9 mouse cellular contexts compared by ENCODE assay signal in genomic region chr2:152092927-152093326, GRCm38 (mm10). TPM values are rescaled to one million over a fixed set of nuclear protein-coding genes. Genes with fewer than 3 reads are reported as not detected.
DNase-seq lines count a peak whose midpoint lies in the region; ATAC-seq lines count a peak whose summit lies in the region.
"Had no signal": no experiment of that assay in that cellular context is flagged by ENCODE, and none has a peak within 500 bp of the region (broad histone marks: within the 10 kb centered on the region; RNA-seq: fewer than 3 reads in every experiment).

No protein-coding gene starts in this region.

- H3K4me3 ChIP-seq in kidney, embryonic 15.5 days (replicated peaks), result peak overlapping the region; percentile 50
- peak overlapping the region; percentile 45 for H3K4me3 ChIP-seq in embryonic facial prominence, embryonic 14.5 days (ENCODE audit: low read depth, low read length)
- H3K4me3 ChIP-seq in intestine, embryonic 16.5 days (ENCODE audit: low read length), result peak overlapping the region; percentile 47

- no peak; the same call in 1 of the 2 replicates for ATAC-seq in kidney, embryonic 15.5 days (replicated peaks; ENCODE audit: low FRiP score)
- ATAC-seq in embryonic facial prominence, embryonic 14.5 days (ENCODE audit: low read depth), result no peak
- no peak; the same call in 1 of the 2 replicates for ATAC-seq in intestine, embryonic 16.5 days

- H3K27ac ChIP-seq in kidney, embryonic 15.5 days, result no peak overlapping the region
- no peak overlapping the region for H3K27ac ChIP-seq in embryonic facial prominence, embryonic 14.5 days (replicated peaks; ENCODE audit: low read depth, low read length)
- no peak overlapping the region for H3K27ac ChIP-seq in intestine, embryonic 16.5 days (ENCODE audit: low read length)

- no peak overlapping the region for H3K9ac ChIP-seq in kidney, embryonic 15.5 days
- 0 out of 2 replicates have a peak overlapping the region, but pooled peaks have one; percentile 11 for H3K9ac ChIP-seq in embryonic facial prominence, embryonic 14.5 days (ENCODE audit: low read depth, low read length)
- 0 out of 2 replicates have a peak overlapping the region, but pooled peaks have one; percentile 26 for H3K9ac ChIP-seq in intestine, embryonic 16.5 days (ENCODE audit: low read depth, low read length)

- peaks cover 22% of the 10 kb centered on the region for H3K4me1 ChIP-seq in kidney, embryonic 15.5 days
- 0 out of 2 replicates have a peak, but pooled peaks cover 5% of the 10 kb centered on the region for H3K4me1 ChIP-seq in embryonic facial prominence, embryonic 14.5 days (ENCODE audit: control insufficient read depth, insufficient read depth, low read length)
- peaks cover 15% of the 10 kb centered on the region for H3K4me1 ChIP-seq in intestine, embryonic 16.5 days (ENCODE audit: control insufficient read depth, insufficient read depth, low read length)

- WGBS in kidney, embryonic 15.5 days, result 8% methylated on average over 35 of the region's 45 CpGs
- WGBS in embryonic facial prominence, embryonic 14.5 days, result 9% methylated on average over 20 of the region's 45 CpGs
- WGBS in intestine, embryonic 16.5 days, result 9% methylated on average over 44 of the region's 45 CpGs

- no peak for DNase-seq in kidney, postnatal 14 days
- no peak for DNase-seq in embryonic facial prominence, embryonic 14.5 days (ENCODE audit: low spot score)
- peak; percentile 63 for DNase-seq in neural tube, embryonic 10.5 days (ENCODE audit: extremely low spot score, low spot score)
- DNase-seq in ovary, adult 18-20 months (ENCODE audit: low spot score), result no peak
- no peak for DNase-seq in adipocyte (ENCODE audit: low spot score)
- DNase-seq in layer of hippocampus, adult 18-20 months (ENCODE audit: low spot score in 2 of 2), result no peak
- DNase-seq: left cerebral cortex, postnatal 4 days had no signal

- H3K4me2 ChIP-seq in kidney, embryonic 15.5 days, result peak overlapping the region; percentile 71
- H3K4me2 ChIP-seq in embryonic facial prominence, embryonic 14.5 days (ENCODE audit: low read depth, low read length), result peak overlapping the region; percentile 66
- peak overlapping the region; percentile 71 for H3K4me2 ChIP-seq in intestine, embryonic 16.5 days (ENCODE audit: low read depth, low read length)

- peaks cover 97% of the 10 kb centered on the region for H3K27me3 ChIP-seq in kidney, embryonic 15.5 days
- H3K27me3 ChIP-seq in embryonic facial prominence, embryonic 14.5 days (replicated peaks; ENCODE audit: control insufficient read depth, insufficient read depth, low read length), result peaks cover 57% of the 10 kb centered on the region
- H3K27me3 ChIP-seq in intestine, embryonic 16.5 days (replicated peaks; ENCODE audit: control insufficient read depth, insufficient read depth, low read length), result peaks cover 57% of the 10 kb centered on the region

- H3K9me3 ChIP-seq in kidney, embryonic 15.5 days (replicated peaks), result no peaks in the 10 kb centered on the region
- no peaks in the 10 kb centered on the region for H3K9me3 ChIP-seq in embryonic facial prominence, embryonic 14.5 days (ENCODE audit: control insufficient read depth, low read length)
- no peaks in the 10 kb centered on the region for H3K9me3 ChIP-seq in intestine, embryonic 16.5 days (ENCODE audit: control insufficient read depth, low read length)

- no peaks in the 10 kb centered on the region for H3K36me3 ChIP-seq in kidney, embryonic 15.5 days
- H3K36me3 ChIP-seq in embryonic facial prominence, embryonic 14.5 days (ENCODE audit: control insufficient read depth, insufficient read depth, low read length), result no peaks in the 10 kb centered on the region
- no peaks in the 10 kb centered on the region for H3K36me3 ChIP-seq in intestine, embryonic 16.5 days (ENCODE audit: control insufficient read depth, insufficient read depth, low read length)

RNA-seq across cellular contexts. Expression of gene Scrt2, which starts 11.6 kb away (rescaled TPM):
- 0.04 and 0.05 TPM in 2 replicates for polyA plus RNA-seq in kidney, embryonic 15.5 days (2015; fragmentation: Nextera tagmentation; extraction: Ambion mirVana)
- polyA plus RNA-seq in embryonic facial prominence, embryonic 14.5 days (2014; fragmentation: Nextera tagmentation; extraction: Ambion mirVana), result 0.29 TPM in 2 replicates
- polyA plus RNA-seq in intestine, embryonic 16.5 days (2015; fragmentation: Nextera tagmentation; extraction: Ambion mirVana), result not detected in 2 replicates
- total RNA-seq in layer of hippocampus, adult 18-20 months (2021), result 10 to 100 TPM; 23.6 to 24.2 TPM

RNA-seq across cellular contexts. Expression of gene Srxn1, which starts 12.4 kb away (rescaled TPM):
- 12.7 and 14.5 TPM in 2 replicates for polyA plus RNA-seq in kidney, embryonic 15.5 days (2015; fragmentation: Nextera tagmentation; extraction: Ambion mirVana)
- 12.0 and 13.6 TPM in 2 replicates for polyA plus RNA-seq in embryonic facial prominence, embryonic 14.5 days (2014; fragmentation: Nextera tagmentation; extraction: Ambion mirVana)
- 34.9 and 43.6 TPM in 2 replicates for polyA plus RNA-seq in intestine, embryonic 16.5 days (2015; fragmentation: Nextera tagmentation; extraction: Ambion mirVana)
- 10 to 100 TPM; 74.1 to 84.4 TPM for total RNA-seq in layer of hippocampus, adult 18-20 months (2021)

RNA-seq across cellular contexts. Expression of gene Tcf15, which starts 50.4 kb away (rescaled TPM):
- polyA plus RNA-seq in kidney, embryonic 15.5 days (2015; fragmentation: Nextera tagmentation; extraction: Ambion mirVana), result 13.5 TPM in 2 replicates
- 10.6 TPM in 2 replicates for polyA plus RNA-seq in embryonic facial prominence, embryonic 14.5 days (2014; fragmentation: Nextera tagmentation; extraction: Ambion mirVana)
- polyA plus RNA-seq in intestine, embryonic 16.5 days (2015; fragmentation: Nextera tagmentation; extraction: Ambion mirVana), result 6.5 and 7.5 TPM in 2 replicates
- total RNA-seq in layer of hippocampus, adult 18-20 months (2021), result 1 to 10 TPM; 2.9 to 3.1 TPM
